Mouse (Mus musculus) hindbrain, embryonic 12.5 days (tissue): ENCODE measurements around the gene Prnp. TPM values are rescaled to one million over a fixed set of nuclear protein-coding genes. Genes with fewer than 3 reads are reported as not detected.

Experiments
- ATAC-seq: fragments of 200-750 bp; cut with Nextera tagmentation; 2 replicates; pipeline ENCODE4 v1.8.0; 2017; ENCODE audit warnings: moderate TSS enrichment; ENCODE audit not compliant: low FRiP score
- H3K27ac ChIP-seq: fragments of 300-500 bp; sonication (generic); 2 replicates; pipeline ENCODE4 v1.5.1; 2016; ENCODE audit warnings: mild to moderate bottlenecking
- H3K27me3 ChIP-seq: fragments of 300-500 bp; sonication (generic); 2 replicates; pipeline ENCODE4 v1.6.1; 2016; ENCODE audit warnings: mild to moderate bottlenecking
- H3K36me3 ChIP-seq: fragments of 300-500 bp; sonication (generic); 2 replicates; pipeline ENCODE4 v1.6.1; 2016; ENCODE audit warnings: mild to moderate bottlenecking
- H3K4me1 ChIP-seq: fragments of 300-500 bp; sonication (generic); 2 replicates; pipeline ENCODE4 v1.6.1; 2016
- H3K4me2 ChIP-seq: fragments of 300-500 bp; sonication (generic); replicated peaks from 2 replicates; pipeline ENCODE4 v1.6.1; 2016; ENCODE audit warnings: mild to moderate bottlenecking
- H3K4me3 ChIP-seq: fragments of 300-500 bp; sonication (generic); 2 replicates; pipeline ENCODE4 v1.5.1; 2016; ENCODE audit warnings: mild to moderate bottlenecking
- H3K9ac ChIP-seq: fragments of 300-500 bp; sonication (generic); 2 replicates; pipeline ENCODE4 v1.6.1; 2016; ENCODE audit warnings: mild to moderate bottlenecking, moderate library complexity
- H3K9me3 ChIP-seq: fragments of 300-500 bp; sonication (generic); replicated peaks from 2 replicates; pipeline ENCODE4 v1.6.1; 2016; ENCODE audit warnings: mild to moderate bottlenecking
- WGBS: fragments of 180-500 bp; shearing (Covaris S2); methylation state at CpG from one replicate; pipeline ENCODE4 v1.1.7; 2016; 5-methylcytosine and 5-hydroxymethylcytosine counted together
- polyA plus RNA-seq: library from polyadenylated mRNA; unstranded; fragments of >200 nt; fragmentation: Nextera tagmentation; extraction: Ambion mirVana; gene quantifications from 2 replicates; pipeline ENCODE4 v1.2.1, GENCODE M21; 2016

The Prnp gene
- polyA plus RNA-seq, 1 experiment from 2014 or later, result 62.9 TPM

DNA sequence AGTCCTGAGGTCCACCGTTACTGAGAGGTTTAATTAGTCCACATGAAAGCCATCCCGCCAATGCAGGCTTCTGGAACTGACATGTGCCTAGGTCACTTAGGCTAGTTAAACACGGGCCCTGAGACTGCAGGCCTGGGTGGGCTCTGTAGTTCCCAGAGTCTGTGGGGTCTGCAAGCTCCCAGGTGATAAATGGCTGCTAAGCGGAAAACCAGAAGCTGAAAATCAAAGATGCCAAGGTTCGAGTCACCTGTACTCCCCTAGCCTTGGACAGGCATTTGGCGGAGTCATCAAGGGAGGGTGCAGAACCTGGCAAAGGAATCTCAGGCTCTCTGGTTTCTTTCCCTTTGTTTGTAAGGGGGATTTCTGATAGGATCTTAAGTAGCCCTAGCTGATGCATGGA lies 31.8 kb downstream of the Prnp start:
- Histone ChIP-seq H3K4me3 (no peak overlapping the region), H3K27ac (no peak overlapping the region), H3K9ac (no peak overlapping the region), H3K27me3 (no peaks in the 10 kb centered on the region), H3K4me1 (no peaks in the 10 kb centered on the region), H3K4me2 (no peak overlapping the region), H3K36me3 (peaks cover 11% of the 10 kb centered on the region), H3K9me3 (no peaks in the 10 kb centered on the region)
- ATAC-seq, result no peak
- WGBS, result 81% methylated on average over 6 of the region's 6 CpGs

DNA sequence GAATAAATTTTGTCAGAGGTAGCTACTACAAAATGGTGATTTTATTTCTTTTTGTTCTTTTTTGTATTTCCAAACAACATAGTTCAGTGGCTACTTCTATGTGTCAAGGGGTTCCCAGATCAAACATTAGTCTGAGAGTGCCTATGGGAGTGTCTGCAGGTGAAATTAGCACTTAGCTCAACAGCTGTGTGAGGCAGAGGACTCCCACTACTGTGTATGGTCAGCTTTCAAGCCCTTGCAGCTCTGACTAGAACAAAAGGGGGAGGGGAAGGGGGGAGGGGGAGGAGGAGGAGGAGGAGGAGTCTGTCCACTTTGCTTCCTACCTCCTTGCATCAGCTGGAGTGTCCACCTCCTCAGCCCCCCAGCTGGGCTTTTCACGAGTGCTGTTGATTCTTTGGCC lies 34.6 kb downstream of the Prnp start:
- Histone ChIP-seq H3K27ac (no peak overlapping the region), H3K4me3 (no peak overlapping the region), H3K36me3 (no peaks in the 10 kb centered on the region), H3K27me3 (peaks cover 5% of the 10 kb centered on the region), H3K9me3 (no peaks in the 10 kb centered on the region), H3K4me2 (no peak overlapping the region), H3K9ac (no peak overlapping the region), H3K4me1 (no peaks in the 10 kb centered on the region)
- ATAC-seq, result no peak
- 14% methylated on average over 1 of the region's 1 CpGs for WGBS

DNA sequence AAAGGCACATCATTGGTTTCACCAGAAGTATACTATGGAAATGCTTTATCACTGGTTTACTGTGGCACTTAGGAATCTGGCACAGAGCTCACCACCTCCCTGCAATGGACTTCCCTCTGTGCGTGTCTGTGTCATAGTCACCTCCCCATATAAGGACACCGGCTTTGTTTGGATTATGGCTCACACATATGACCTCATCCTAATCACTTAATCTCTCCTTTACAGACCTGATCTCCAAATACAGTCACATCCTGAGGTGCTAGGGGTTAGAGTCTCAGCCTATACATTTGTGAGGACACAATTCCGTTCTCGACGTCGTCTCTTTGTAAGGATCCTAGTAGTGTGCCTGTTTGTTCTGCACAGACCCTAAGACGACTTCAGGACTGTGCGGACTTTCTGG lies 35.5 kb downstream of the Prnp start:
- Histone ChIP-seq H3K4me1 (no peaks in the 10 kb centered on the region), H3K9ac (no peak overlapping the region), H3K27me3 (peaks cover 7% of the 10 kb centered on the region), H3K4me3 (no peak overlapping the region), H3K36me3 (no peaks in the 10 kb centered on the region), H3K9me3 (no peaks in the 10 kb centered on the region), H3K4me2 (no peak overlapping the region), H3K27ac (no peak overlapping the region)
- WGBS, result 85% methylated on average over 8 of the region's 8 CpGs
- no peak for ATAC-seq

DNA sequence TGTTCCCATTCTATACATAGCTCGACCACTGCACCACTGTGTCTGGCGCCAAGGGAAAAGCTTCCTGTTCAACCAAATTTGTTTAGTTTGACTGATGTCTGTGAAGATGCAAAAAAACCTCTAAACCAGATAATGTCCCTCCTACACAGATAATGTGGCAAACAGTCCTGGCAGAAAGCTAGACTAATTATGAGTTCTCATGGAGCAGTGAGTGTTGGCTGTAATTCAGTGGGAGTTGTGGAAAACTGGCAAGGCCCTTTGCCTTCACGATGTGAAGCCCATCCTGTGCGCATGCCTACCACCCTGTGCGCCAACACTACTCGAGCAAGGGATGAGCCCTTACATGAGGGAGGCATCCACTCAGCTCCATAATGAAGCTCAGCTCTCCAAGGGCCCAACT lies 36.0 kb downstream of the Prnp start:
- Histone ChIP-seq H3K9ac (no peak overlapping the region), H3K9me3 (no peaks in the 10 kb centered on the region), H3K4me1 (no peaks in the 10 kb centered on the region), H3K27me3 (peaks cover 13% of the 10 kb centered on the region), H3K36me3 (no peaks in the 10 kb centered on the region), H3K4me2 (no peak overlapping the region), H3K27ac (no peak overlapping the region), H3K4me3 (no peak overlapping the region)
- WGBS, result 89% methylated on average over 6 of the region's 6 CpGs
- ATAC-seq, result no peak

DNA sequence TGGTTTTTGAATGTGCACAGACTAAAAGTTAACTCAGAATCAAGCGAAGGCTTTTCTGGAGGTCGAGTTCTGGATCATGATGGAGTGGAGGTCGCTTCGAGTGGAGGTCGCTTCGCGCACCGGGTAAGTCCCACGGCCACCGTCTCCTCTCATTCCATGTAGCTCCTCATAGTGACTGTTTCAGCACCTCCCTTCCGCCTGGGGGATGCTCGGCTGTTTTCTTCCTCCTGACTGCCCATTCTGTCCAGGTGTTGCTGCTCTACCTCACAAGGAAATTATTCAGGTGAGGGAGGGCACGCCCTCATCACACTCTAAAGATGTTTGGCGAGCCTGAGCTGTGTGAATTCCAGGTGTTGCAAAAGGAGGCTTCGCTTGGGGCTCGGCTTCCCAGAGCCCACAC lies 36.6 kb downstream of the Prnp start:
- 94% methylated on average over 16 of the region's 16 CpGs for WGBS
- peaks cover 14% of the 10 kb centered on the region for H3K27me3 ChIP-seq
- no peak for ATAC-seq
- H3K4me2 ChIP-seq, result no peak overlapping the region
- H3K4me3 ChIP-seq, result no peak overlapping the region
- no peaks in the 10 kb centered on the region for H3K9me3 ChIP-seq
- H3K36me3 ChIP-seq, result no peaks in the 10 kb centered on the region
- H3K27ac ChIP-seq, result no peak overlapping the region
- no peaks in the 10 kb centered on the region for H3K4me1 ChIP-seq
- H3K9ac ChIP-seq, result no peak overlapping the region

DNA sequence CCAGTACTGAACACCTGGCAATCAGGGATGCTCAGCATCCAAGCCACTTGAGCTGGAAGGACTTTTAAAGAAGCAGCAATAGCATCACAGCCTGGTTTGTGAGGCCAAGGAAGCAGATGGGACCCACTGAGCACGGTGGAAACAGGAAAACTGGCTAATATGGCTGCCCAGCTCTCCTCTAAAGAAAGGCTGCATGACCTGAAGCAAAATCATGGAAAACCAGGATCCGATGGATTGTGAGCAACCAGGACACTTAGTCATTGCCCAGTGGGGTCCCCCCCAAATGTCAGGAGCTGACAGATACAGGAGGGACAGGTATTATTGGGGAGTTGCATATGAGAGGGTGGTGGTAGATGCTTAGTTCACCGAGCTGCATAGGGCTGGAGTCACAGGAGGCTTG lies 38.4 kb downstream of the Prnp start:
- no peak overlapping the region for H3K27ac ChIP-seq
- H3K4me3 ChIP-seq, result no peak overlapping the region
- H3K4me1 ChIP-seq, result peaks cover 4% of the 10 kb centered on the region
- ATAC-seq, result no peak
- 82% methylated on average over 3 of the region's 3 CpGs for WGBS
- H3K4me2 ChIP-seq, result no peak overlapping the region
- H3K27me3 ChIP-seq, result peaks cover 32% of the 10 kb centered on the region
- H3K9me3 ChIP-seq, result no peaks in the 10 kb centered on the region
- H3K36me3 ChIP-seq, result no peaks in the 10 kb centered on the region
- no peak overlapping the region for H3K9ac ChIP-seq

DNA sequence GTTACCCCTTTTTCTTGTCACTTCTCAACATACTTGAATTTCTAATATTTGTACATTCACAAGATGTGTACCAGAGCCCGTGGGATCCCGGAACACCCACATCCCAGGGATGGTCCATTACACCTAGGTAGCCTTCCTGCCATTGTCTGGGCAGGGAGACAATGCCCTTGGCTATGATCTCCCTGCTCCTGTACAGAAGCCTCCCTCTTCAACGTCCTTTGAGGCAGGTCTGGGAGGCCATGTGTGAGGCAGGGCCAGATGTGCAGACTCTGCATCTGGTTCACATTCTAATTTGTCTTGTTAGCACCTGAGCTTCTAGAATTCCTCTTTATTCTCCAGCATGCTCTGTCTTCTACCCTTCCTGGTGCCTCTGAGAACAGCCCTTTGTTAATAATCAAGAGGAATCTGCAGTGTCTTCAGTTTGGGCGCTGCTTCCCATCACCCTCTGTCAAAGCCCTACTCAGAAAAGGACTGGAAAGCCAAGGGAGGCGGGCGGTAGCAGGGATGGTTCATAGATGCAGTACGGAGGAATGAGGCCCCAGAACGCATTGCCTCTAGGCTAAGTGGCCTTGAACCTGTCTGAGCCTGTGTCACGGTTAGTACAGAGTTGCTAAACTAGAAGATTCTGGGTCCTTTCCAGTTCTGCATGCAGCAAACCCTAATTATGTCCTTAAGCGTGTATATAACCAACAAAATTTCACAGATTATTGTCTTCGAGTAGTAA lies 39.4 kb downstream of the Prnp start:
- Histone ChIP-seq H3K9ac (no peak overlapping the region), H3K4me1 (peaks cover 7% of the 10 kb centered on the region), H3K4me2 (no peak overlapping the region), H3K36me3 (no peaks in the 10 kb centered on the region), H3K27ac (no peak overlapping the region), H3K9me3 (no peaks in the 10 kb centered on the region), H3K4me3 (no peak overlapping the region), H3K27me3 (peaks cover 41% of the 10 kb centered on the region)
- no peak for ATAC-seq
- 80% methylated on average over 11 of the region's 11 CpGs for WGBS

DNA sequence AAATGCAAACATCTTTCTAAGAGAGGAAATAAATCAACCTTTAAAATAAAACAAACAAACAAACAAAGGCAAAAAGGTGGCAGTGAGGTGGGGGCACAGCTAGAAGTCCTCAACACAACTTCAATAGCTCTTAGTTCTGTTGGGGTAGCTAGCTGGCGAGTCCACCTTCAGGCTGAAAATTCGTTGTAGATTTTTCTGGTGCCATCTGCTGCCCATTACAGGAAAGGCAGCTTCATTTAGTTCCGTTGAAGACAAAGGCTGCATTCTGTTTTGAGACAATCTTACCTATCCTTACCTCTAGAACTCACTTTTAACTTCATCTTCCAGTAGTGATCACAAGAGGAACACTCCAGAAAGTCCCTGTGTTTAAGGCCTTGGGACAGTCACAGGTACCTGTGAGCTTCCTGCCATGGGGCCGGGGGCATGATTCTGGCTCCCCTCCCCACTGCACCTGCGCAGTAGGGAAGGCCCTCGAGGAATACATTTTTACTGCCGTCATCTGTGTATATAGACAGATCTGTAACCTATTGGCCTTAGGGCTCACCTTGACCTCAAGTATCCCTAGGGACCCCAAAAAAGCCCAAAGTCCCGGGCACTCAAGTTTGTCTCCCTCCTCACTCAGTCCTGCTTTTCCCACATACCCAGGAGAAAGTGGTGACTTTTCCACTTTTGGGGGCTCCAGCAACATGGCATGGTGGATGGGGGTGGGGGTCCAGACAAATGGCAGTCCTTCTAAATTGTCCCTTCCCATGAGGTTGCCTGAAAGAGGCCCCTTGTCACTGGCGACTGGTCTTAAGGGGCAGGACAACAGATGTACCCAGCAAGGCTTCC lies 40.3 kb downstream of the Prnp start:
- WGBS, result 55% methylated on average over 9 of the region's 9 CpGs
- H3K27me3 ChIP-seq, result peaks cover 49% of the 10 kb centered on the region
- peak; percentile 32; the same call in 1 of the 2 replicates for ATAC-seq
- H3K4me2 ChIP-seq, result no peak overlapping the region; the same call in 1 of the 2 replicates
- H3K4me3 ChIP-seq, result no peak overlapping the region
- H3K9ac ChIP-seq, result no peak overlapping the region
- H3K36me3 ChIP-seq, result no peaks in the 10 kb centered on the region
- H3K4me1 ChIP-seq, result peaks cover 7% of the 10 kb centered on the region
- H3K9me3 ChIP-seq, result no peaks in the 10 kb centered on the region
- H3K27ac ChIP-seq, result no peak overlapping the region

DNA sequence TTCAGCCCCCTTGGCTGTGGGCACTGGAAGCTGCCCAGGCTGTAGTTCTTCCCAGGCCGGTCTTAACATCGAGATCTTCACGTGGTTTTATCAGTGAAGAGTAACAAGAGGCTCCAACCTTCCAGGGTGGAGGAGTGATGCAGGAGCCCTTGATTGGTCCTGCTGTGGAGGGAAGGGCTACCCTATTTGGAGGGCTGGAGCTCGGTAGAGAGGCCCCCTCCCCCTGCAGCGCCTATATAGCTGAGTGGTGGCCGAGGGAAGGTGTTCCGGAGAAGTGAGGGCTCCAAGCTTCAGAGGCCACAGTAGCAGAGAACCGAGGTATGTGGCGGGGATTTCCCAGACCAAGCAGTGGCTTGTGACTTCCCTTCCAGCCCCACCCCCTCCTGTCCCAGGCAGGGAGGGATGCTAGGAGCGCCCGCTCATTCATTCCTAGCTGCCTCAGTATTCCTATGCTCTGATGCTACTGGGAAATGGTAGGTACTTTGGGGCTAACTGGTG lies 40.9 kb downstream of the Prnp start, which contains the start of gene Prnd:
Gene Prnd (plus strand): TSS at position 264 of the 498 bp plus-strand sequence.
- H3K9me3 ChIP-seq, result no peaks in the 10 kb centered on the region
- H3K27me3 ChIP-seq, result peaks cover 52% of the 10 kb centered on the region
- H3K4me1 ChIP-seq, result peaks cover 9% of the 10 kb centered on the region
- H3K9ac ChIP-seq, result no peak within 1 kb of the TSS
- no peak within 1 kb of the TSS for H3K27ac ChIP-seq
- no peak for ATAC-seq
- H3K36me3 ChIP-seq, result no peaks in the 10 kb centered on the region
- H3K4me2 ChIP-seq, result peak within 1 kb of the TSS; percentile 5; the same call in 1 of the 2 replicates
- 18% methylated on average over 11 of the region's 11 CpGs for WGBS
- H3K4me3 ChIP-seq, result no peak within 1 kb of the TSS

DNA sequence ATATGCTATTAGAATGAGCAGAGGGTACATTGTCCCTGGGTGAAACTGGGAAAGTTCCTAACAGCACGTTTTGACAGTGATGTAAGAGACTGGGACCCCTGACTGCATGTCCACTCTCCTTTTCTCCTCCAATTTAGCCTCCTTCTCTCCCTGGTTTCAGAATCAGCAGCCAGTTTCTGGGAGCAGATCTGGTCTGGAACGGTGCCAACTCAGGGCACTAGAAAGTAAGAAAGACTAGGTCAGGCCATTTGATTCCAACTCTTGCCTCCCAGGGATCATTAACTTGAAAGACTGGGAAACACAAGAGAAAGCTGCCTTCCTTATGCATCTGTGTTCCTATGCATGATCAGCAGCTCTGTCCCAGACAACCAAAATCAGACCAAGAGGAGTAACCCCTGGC lies 42.7 kb downstream of the Prnp start:
- no peaks in the 10 kb centered on the region for H3K36me3 ChIP-seq
- no peaks in the 10 kb centered on the region for H3K9me3 ChIP-seq
- peaks cover 9% of the 10 kb centered on the region for H3K4me1 ChIP-seq
- H3K4me2 ChIP-seq, result no peak overlapping the region
- WGBS, result 58% methylated on average over 2 of the region's 2 CpGs
- no peak overlapping the region for H3K27ac ChIP-seq
- peaks cover 52% of the 10 kb centered on the region for H3K27me3 ChIP-seq
- no peak for ATAC-seq
- no peak overlapping the region for H3K9ac ChIP-seq
- H3K4me3 ChIP-seq, result no peak overlapping the region

DNA sequence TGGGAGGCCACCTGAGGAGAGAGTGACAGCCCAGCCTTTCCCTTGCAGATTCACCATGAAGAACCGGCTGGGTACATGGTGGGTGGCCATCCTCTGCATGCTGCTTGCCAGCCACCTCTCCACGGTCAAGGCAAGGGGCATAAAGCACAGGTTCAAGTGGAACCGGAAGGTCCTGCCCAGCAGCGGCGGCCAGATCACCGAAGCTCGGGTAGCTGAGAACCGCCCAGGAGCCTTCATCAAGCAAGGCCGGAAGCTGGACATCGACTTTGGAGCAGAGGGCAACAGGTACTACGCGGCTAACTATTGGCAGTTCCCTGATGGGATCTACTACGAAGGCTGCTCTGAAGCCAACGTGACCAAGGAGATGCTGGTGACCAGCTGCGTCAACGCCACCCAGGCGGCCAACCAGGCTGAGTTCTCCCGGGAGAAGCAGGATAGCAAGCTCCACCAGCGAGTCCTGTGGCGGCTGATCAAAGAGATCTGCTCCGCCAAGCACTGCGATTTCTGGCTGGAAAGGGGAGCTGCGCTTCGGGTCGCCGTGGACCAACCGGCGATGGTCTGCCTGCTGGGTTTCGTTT lies 43.3 kb downstream of the Prnp start:
- Histone ChIP-seq H3K4me3 (no peak overlapping the region), H3K36me3 (no peaks in the 10 kb centered on the region), H3K9me3 (no peaks in the 10 kb centered on the region), H3K4me1 (peaks cover 9% of the 10 kb centered on the region), H3K27me3 (peaks cover 52% of the 10 kb centered on the region), H3K4me2 (peak overlapping the region; percentile 35), H3K9ac (peak overlapping the region; percentile 13; the same call in 1 of the 2 replicates), H3K27ac (no peak overlapping the region)
- no peak for ATAC-seq
- 15% methylated on average over 29 of the region's 29 CpGs for WGBS

DNA sequence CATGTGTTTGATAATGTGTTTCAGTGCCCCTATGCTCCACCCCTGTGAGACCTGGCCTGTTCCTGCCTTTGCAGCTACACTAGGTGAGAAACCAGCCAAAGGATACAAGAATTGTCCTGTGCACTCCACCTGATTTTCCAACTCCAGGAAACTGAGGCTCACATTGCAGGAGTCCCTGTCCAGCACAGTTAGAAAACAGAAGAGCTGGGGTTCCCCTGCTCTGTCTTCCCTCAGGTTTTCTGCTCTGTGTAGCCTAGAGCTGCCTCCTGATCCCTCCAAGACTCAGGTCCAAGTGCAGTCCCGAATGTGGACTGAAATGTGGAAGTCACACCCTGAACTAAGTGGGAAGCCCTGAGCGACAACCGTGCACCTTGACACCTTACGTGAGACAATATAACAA lies 44.0 kb downstream of the Prnp start:
- Histone ChIP-seq H3K27ac (no peak overlapping the region), H3K4me1 (peaks cover 9% of the 10 kb centered on the region), H3K27me3 (peaks cover 52% of the 10 kb centered on the region), H3K4me2 (no peak overlapping the region), H3K4me3 (no peak overlapping the region), H3K36me3 (no peaks in the 10 kb centered on the region), H3K9ac (no peak overlapping the region), H3K9me3 (no peaks in the 10 kb centered on the region)
- 91% methylated on average over 4 of the region's 4 CpGs for WGBS
- ATAC-seq, result no peak
